Mouse (Mus musculus): ENCODE data around the gene Jade3. TPM values are rescaled to one million over a fixed set of nuclear protein-coding genes. Genes with fewer than 3 reads are reported as not detected.
"Not testable (repeated sequence)": the region's sequence is repeated elsewhere in the genome, so short reads cannot be mapped to it uniquely, and the experiment has no call there.

Jade3 gene
- polyA plus RNA-seq (2016; fragmentation: Nextera tagmentation; extraction: Ambion mirVana): 12.3 and 14.3 TPM in 2 replicates

- WGBS: 22% methylated on average over 62 of the region's 67 CpGs
- DNase-seq (ENCODE audit: low spot score): peak; percentile 88
- Histone ChIP-seq H3K36me3 (replicated peaks) (peaks cover 8% of the 10 kb centered on the region), H3K27ac (replicated peaks) (peak within 1 kb of the TSS; percentile 90), H3K4me1 (peaks cover 3% of the 10 kb centered on the region; the same call in 1 of the 2 replicates), H3K9me3 (0 out of 2 replicates have a peak, but pooled peaks cover 10% of the 10 kb centered on the region), H3K4me3 (peak within 1 kb of the TSS; percentile 72), H3K27me3 (replicated peaks; ENCODE audit: low read depth, poor library complexity, severe bottlenecking) (no peaks in the 10 kb centered on the region)
Measured at GRCm38 (mm10) chrX:20425140-20425838, at the start of gene Jade3. Gene Jade3 (plus strand): TSS chrX:20425688.

DNA sequence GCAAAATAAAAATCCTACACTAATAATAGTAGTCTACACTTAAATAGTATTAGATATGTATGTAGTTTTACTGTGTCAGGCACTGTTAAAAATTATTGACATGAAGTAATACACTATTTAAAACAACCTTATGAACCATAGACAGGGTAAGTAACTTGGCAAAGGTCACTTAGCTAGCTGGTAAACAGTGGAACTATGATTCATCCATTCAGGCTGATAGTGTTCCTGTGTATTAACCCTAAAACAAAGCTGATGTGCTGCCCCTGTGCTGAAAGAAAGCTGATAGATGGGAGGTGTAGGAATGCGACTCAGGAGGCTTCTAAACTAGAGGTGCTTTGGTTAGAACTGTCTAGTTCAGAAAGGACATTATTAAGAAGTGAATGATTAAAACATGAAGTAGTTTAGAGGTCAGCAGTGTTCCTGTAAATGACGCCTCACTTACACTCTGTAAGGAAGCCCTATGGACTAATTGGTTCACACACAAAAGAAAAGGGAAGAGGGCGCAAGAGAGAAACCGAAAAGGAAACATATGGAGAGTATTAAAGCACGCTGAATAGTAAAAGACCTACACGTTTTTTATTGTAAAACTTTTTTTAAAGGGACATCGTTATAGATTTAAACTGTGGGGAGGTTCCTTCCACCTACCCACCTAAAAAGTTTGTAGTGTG lies 46.0 kb upstream of the Jade3 start:
- Histone ChIP-seq H3K9me3 (no peaks in the 10 kb centered on the region), H3K27ac (replicated peaks) (no peak overlapping the region), H3K4me3 (no peak overlapping the region), H3K36me3 (replicated peaks) (peaks cover 18% of the 10 kb centered on the region), H3K4me1 (no peaks in the 10 kb centered on the region), H3K27me3 (replicated peaks; ENCODE audit: low read depth, poor library complexity, severe bottlenecking) (no peaks in the 10 kb centered on the region)
- 69% methylated on average over 7 of the region's 7 CpGs for WGBS
- no peak for DNase-seq (ENCODE audit: low spot score)

DNA sequence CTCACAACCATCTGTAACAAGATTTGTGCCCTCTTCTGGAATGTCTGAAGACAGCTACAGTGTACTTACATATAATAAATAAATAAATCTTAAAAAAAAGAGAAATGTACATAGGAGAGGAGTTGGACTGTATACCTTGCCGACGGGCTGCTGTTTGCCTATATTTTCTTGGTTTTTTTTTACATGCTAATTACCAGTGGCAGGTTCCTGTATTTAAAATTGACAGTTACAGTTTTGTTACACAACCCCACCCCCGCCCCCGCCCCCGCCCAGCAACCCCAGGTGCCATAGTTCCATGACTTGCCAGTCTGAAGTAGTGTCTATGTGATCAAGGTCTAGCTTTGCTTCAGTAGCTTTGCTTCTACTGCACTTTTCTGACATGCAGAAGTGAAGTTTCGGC lies 43.2 kb upstream of the Jade3 start:
- H3K27me3 ChIP-seq (replicated peaks; ENCODE audit: low read depth, poor library complexity, severe bottlenecking): no peaks in the 10 kb centered on the region
- no peaks in the 10 kb centered on the region for H3K4me1 ChIP-seq
- H3K36me3 ChIP-seq (replicated peaks): peaks cover 16% of the 10 kb centered on the region
- no peak overlapping the region for H3K4me3 ChIP-seq
- DNase-seq (ENCODE audit: low spot score): no peak
- H3K9me3 ChIP-seq: no peaks in the 10 kb centered on the region
- 93% methylated on average over 6 of the region's 6 CpGs for WGBS
- H3K27ac ChIP-seq (replicated peaks): no peak overlapping the region

GRCm38 (mm10) chrX:20387006-20387405 lies 38.5 kb upstream of the Jade3 start:
- Histone ChIP-seq H3K36me3 (replicated peaks) (peaks cover 8% of the 10 kb centered on the region), H3K27ac (replicated peaks) (no peak overlapping the region), H3K4me3 (no peak overlapping the region), H3K9me3 (no peaks in the 10 kb centered on the region), H3K4me1 (no peaks in the 10 kb centered on the region), H3K27me3 (replicated peaks; ENCODE audit: low read depth, poor library complexity, severe bottlenecking) (no peaks in the 10 kb centered on the region)
- no peak for DNase-seq (ENCODE audit: low spot score)
- 84% methylated on average over 3 of the region's 3 CpGs for WGBS

DNA sequence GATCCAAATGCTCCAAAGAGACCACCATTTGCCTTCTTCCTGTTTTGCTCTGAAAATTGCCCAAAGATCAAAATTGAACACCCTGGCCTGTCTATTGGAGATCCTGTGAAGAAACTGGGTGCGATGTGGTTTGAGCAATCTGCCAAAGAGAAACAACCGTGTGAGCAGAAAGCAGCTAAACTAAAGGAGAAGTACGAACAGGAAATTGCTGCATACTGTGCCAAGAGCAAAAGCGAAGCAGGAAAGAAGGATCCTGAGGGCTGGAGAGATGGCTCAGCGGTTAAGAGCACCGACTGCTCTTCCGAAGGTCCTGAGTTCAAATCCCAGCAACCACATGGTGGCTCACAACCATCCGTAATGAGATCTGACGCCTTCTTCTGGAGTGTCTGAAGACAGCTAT lies 33.5 kb upstream of the Jade3 start:
- not testable (repeated sequence) for H3K36me3 ChIP-seq (replicated peaks); H3K4me1 ChIP-seq; H3K27ac ChIP-seq (replicated peaks); DNase-seq (ENCODE audit: low spot score); H3K27me3 ChIP-seq (replicated peaks; ENCODE audit: low read depth, poor library complexity, severe bottlenecking); H3K4me3 ChIP-seq; H3K9me3 ChIP-seq
- WGBS: 88% methylated on average over 9 of the region's 9 CpGs

DNA sequence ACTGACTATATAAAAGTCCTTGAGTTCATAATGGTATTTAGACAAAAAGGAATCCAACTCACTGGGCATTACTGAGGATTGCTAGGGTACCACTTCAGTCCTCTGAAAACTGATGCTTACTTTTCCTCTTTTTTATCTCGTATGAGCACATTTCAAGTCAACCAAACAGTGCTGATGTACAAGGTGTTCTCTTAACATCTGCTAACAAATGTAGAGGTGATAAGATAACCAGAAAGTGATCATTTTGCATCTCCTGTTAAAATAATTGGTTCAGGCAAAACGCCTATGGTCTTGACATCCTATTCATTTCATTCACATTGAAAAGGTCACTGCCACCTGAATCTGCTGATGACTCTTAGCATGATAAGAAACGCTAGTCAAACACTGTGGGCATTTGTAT lies 32.5 kb upstream of the Jade3 start:
- no peak for DNase-seq (ENCODE audit: low spot score)
- 77% methylated on average over 3 of the region's 3 CpGs for WGBS
- H3K27me3 ChIP-seq (replicated peaks; ENCODE audit: low read depth, poor library complexity, severe bottlenecking): no peaks in the 10 kb centered on the region

GRCm38 (mm10) chrX:20404068-20404467 lies 21.4 kb upstream of the Jade3 start:
- H3K27ac ChIP-seq (replicated peaks): no peak overlapping the region
- no peaks in the 10 kb centered on the region for H3K4me1 ChIP-seq
- peaks cover 4% of the 10 kb centered on the region; the same call in 1 of the 2 replicates for H3K36me3 ChIP-seq (replicated peaks)
- 81% methylated on average over 4 of the region's 4 CpGs for WGBS
- no peak overlapping the region for H3K4me3 ChIP-seq
- H3K9me3 ChIP-seq: no peaks in the 10 kb centered on the region
- DNase-seq (ENCODE audit: low spot score): no peak
- no peaks in the 10 kb centered on the region for H3K27me3 ChIP-seq (replicated peaks; ENCODE audit: low read depth, poor library complexity, severe bottlenecking)

More for the DNA sequence above, 32.5 kb upstream of the Jade3 start:
- no peaks in the 10 kb centered on the region for H3K9me3 ChIP-seq
- no peaks in the 10 kb centered on the region; the same call in 1 of the 2 replicates for H3K36me3 ChIP-seq (replicated peaks)
- no peak overlapping the region for H3K4me3 ChIP-seq
- no peaks in the 10 kb centered on the region for H3K4me1 ChIP-seq
- no peak overlapping the region for H3K27ac ChIP-seq (replicated peaks)

DNA sequence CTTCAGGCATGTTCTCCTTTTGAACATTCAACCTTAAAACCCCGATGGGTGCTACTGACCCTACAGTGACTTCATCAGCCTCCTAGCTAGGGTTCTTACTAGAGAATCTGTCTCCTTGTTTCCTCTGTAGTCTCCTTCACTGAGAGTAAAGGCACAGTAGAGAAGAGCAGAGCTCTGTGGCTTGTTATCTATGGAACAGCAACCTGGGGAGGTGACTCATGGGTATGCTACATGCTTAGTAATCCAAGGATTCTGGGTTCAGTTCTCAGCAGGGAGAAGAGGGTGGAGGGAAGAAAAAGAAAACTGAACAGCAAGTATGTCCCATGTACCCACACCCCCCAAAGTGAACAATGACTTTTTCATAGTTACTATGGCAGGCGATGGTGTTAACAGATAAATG lies 18.6 kb upstream of the Jade3 start:
- no peak for DNase-seq (ENCODE audit: low spot score)
- Histone ChIP-seq H3K4me3 (no peak overlapping the region), H3K9me3 (no peaks in the 10 kb centered on the region), H3K4me1 (no peaks in the 10 kb centered on the region), H3K36me3 (replicated peaks) (peaks cover 4% of the 10 kb centered on the region; the same call in 1 of the 2 replicates), H3K27ac (replicated peaks) (no peak overlapping the region), H3K27me3 (replicated peaks; ENCODE audit: low read depth, poor library complexity, severe bottlenecking) (no peaks in the 10 kb centered on the region)
- WGBS: 99% methylated on average over 2 of the region's 2 CpGs

- WGBS: 77% methylated on average over 2 of the region's 2 CpGs
- DNase-seq (ENCODE audit: low spot score): no peak
- Histone ChIP-seq H3K4me1 (no peaks in the 10 kb centered on the region), H3K27ac (replicated peaks) (no peak overlapping the region), H3K36me3 (replicated peaks) (peaks cover 4% of the 10 kb centered on the region; the same call in 1 of the 2 replicates), H3K4me3 (no peak overlapping the region), H3K27me3 (replicated peaks; ENCODE audit: low read depth, poor library complexity, severe bottlenecking) (no peaks in the 10 kb centered on the region), H3K9me3 (no peaks in the 10 kb centered on the region)
Measured at GRCm38 (mm10) chrX:20407676-20408075, 17.8 kb upstream of the Jade3 start.

GRCm38 (mm10) chrX:20411382-20411781 lies 14.1 kb upstream of the Jade3 start:
- H3K4me3 ChIP-seq: no peak overlapping the region
- 90% methylated on average over 4 of the region's 4 CpGs for WGBS

GRCm38 (mm10) chrX:20412221-20412620 lies 13.3 kb upstream of the Jade3 start:
- Histone ChIP-seq H3K9me3 (no peaks in the 10 kb centered on the region), H3K36me3 (replicated peaks) (no peaks in the 10 kb centered on the region), H3K4me3 (no peak overlapping the region), H3K4me1 (no peaks in the 10 kb centered on the region), H3K27me3 (replicated peaks; ENCODE audit: low read depth, poor library complexity, severe bottlenecking) (no peaks in the 10 kb centered on the region), H3K27ac (replicated peaks) (no peak overlapping the region)
- 70% methylated on average over 3 of the region's 3 CpGs for WGBS
- no peak for DNase-seq (ENCODE audit: low spot score)

More at GRCm38 (mm10) chrX:20411382-20411781, 14.1 kb upstream of the Jade3 start:
- Histone ChIP-seq H3K9me3 (no peaks in the 10 kb centered on the region), H3K27ac (replicated peaks) (no peak overlapping the region), H3K27me3 (replicated peaks; ENCODE audit: low read depth, poor library complexity, severe bottlenecking) (no peaks in the 10 kb centered on the region), H3K36me3 (replicated peaks) (peaks cover under 1% of the 10 kb centered on the region; the same call in 1 of the 2 replicates), H3K4me1 (no peaks in the 10 kb centered on the region)
- no peak for DNase-seq (ENCODE audit: low spot score)

GRCm38 (mm10) chrX:20414885-20415622 lies 10.4 kb upstream of the Jade3 start:
- WGBS: 61% methylated on average over 10 of the region's 10 CpGs
- no peak overlapping the region for H3K4me3 ChIP-seq
- no peaks in the 10 kb centered on the region for H3K4me1 ChIP-seq
- H3K9me3 ChIP-seq: no peaks in the 10 kb centered on the region
- no peak overlapping the region for H3K27ac ChIP-seq (replicated peaks)
- DNase-seq (ENCODE audit: low spot score): no peak
- no peaks in the 10 kb centered on the region for H3K27me3 ChIP-seq (replicated peaks; ENCODE audit: low read depth, poor library complexity, severe bottlenecking)
- no peaks in the 10 kb centered on the region for H3K36me3 ChIP-seq (replicated peaks)
